Mouse (Mus musculus): ENCODE results near the gene Ptprc. TPM values are rescaled to one million over a fixed set of nuclear protein-coding genes. Genes with fewer than 3 reads are reported as not detected.

The Ptprc gene
- total and polyA plus RNA-seq, 3 experiments = 13.1 to 15.1 TPM; not detected in 1

GRCm38 (mm10) chr1:138040556-138040955, 135.0 kb downstream of the Ptprc start:
- peaks cover 0 to 2% of the 10 kb centered on the region in 2 experiments; a peak in 1 of 4 replicates for H3K27me3 ChIP-seq (ENCODE audit: control insufficient read depth in 1 of 2, insufficient read depth in 2 of 2, low read length in 2 of 2)
- no peaks in the 10 kb centered on the region for H3K4me1 ChIP-seq (ENCODE audit: control insufficient read depth in 1 of 2, insufficient read depth in 2 of 2, low read length in 2 of 2)
- H3K9ac ChIP-seq (ENCODE audit: control insufficient read depth, low read depth, low read length, poor library complexity, severe bottlenecking) = no peak overlapping the region
- TF ChIP-seq ZC3H11A (IDR thresholded peaks at IDR 0.05; ENCODE audit: low read depth, low read length) = no peak
- TF ChIP-seq KAT2A (conservative IDR thresholded peaks at IDR 0.05; ENCODE audit: low read depth, low read length) = no peak
- no peak for TF ChIP-seq POLR2AphosphoS5 (IDR thresholded peaks at IDR 0.05; ENCODE audit: borderline replicate concordance, low read depth, low read length)
- no peak for TF ChIP-seq CTCF (IDR thresholded peaks at IDR 0.05 in 2 of 3, conservative IDR thresholded peaks at IDR 0.05 in 1 of 3; ENCODE audit: control insufficient read depth in 1 of 3, insufficient read depth in 1 of 3, low read depth in 2 of 3, low read length in 3 of 3, poor library complexity in 1 of 3, severe bottlenecking in 1 of 3)
- TF ChIP-seq HCFC1 (IDR thresholded peaks at IDR 0.05; ENCODE audit: low read depth, low read length) = no peak
- no peak for TF ChIP-seq EP300 (IDR thresholded peaks at IDR 0.05; ENCODE audit: low read depth in 1 of 2, low read length in 2 of 2)
- no peak for TF ChIP-seq MAZ (IDR thresholded peaks at IDR 0.05; ENCODE audit: low read depth, low read length)
- no peak for TF ChIP-seq ZKSCAN1 (IDR thresholded peaks at IDR 0.05; ENCODE audit: low read depth, low read length)
- no peak for TF ChIP-seq SMC3 (IDR thresholded peaks at IDR 0.05; ENCODE audit: low read depth, low read length)
- no peak for TF ChIP-seq NRF1 (IDR thresholded peaks at IDR 0.05; ENCODE audit: insufficient read depth, low read depth, low read length, poor library complexity, severe bottlenecking)
- TF ChIP-seq MEF2A (IDR thresholded peaks at IDR 0.05; ENCODE audit: extremely low read depth, insufficient replicate concordance, low read depth, low read length, poor library complexity, severe bottlenecking) = no peak
- no peaks in the 10 kb centered on the region for H3K79me2 ChIP-seq (ENCODE audit: control insufficient read depth, insufficient read depth, low read length, poor library complexity)
- no peaks in the 10 kb centered on the region for H3K36me3 ChIP-seq (ENCODE audit: control insufficient read depth in 1 of 2, insufficient read depth in 2 of 2, low read length in 2 of 2)
- no peak overlapping the region for H3K27ac ChIP-seq (ENCODE audit: control insufficient read depth, low read depth, low read length)
- no peak for DNase-seq (ENCODE audit: low read depth, low spot score)
- H3K4me3 ChIP-seq (ENCODE audit: control insufficient read depth in 1 of 2, insufficient read depth in 1 of 2, low read depth in 2 of 2, low read length in 2 of 2) = no peak overlapping the region
- H3K9me3 ChIP-seq (replicated peaks; ENCODE audit: insufficient read depth, low read length) = no peaks in the 10 kb centered on the region

- no peak overlapping the region for H3K27ac ChIP-seq (ENCODE audit: control insufficient read depth, low read depth, low read length)
- TF ChIP-seq ZC3H11A (IDR thresholded peaks at IDR 0.05; ENCODE audit: low read depth, low read length) (no peak), TAL1 (IDR thresholded peaks at IDR 0.05; ENCODE audit: low read length) (no peak), NELFE (IDR thresholded peaks at IDR 0.05; ENCODE audit: low read depth, low read length) (no peak), CTCF (IDR thresholded peaks at IDR 0.05 in 2 of 3, conservative IDR thresholded peaks at IDR 0.05 in 1 of 3; ENCODE audit: control insufficient read depth in 1 of 3, insufficient read depth in 1 of 3, low read depth in 2 of 3, low read length in 3 of 3, poor library complexity in 1 of 3, severe bottlenecking in 1 of 3) (no peak), TCF12 (IDR thresholded peaks at IDR 0.05; ENCODE audit: low read depth, low read length) (no peak), UBTF (IDR thresholded peaks at IDR 0.05; ENCODE audit: borderline replicate concordance, insufficient read depth, low read depth, low read length) (no peak), MYC (IDR thresholded peaks at IDR 0.05; ENCODE audit: low read depth, low read length) (no peak), CHD2 (IDR thresholded peaks at IDR 0.05; ENCODE audit: low read length) (no peak), MAZ (IDR thresholded peaks at IDR 0.05; ENCODE audit: low read depth, low read length) (no peak), POLR2AphosphoS2 (IDR thresholded peaks at IDR 0.05; ENCODE audit: low read length) (no peak), KAT2A (conservative IDR thresholded peaks at IDR 0.05; ENCODE audit: low read depth, low read length) (no peak), ZMIZ1 (IDR thresholded peaks at IDR 0.05; ENCODE audit: low read depth, low read length) (no peak), JUND (IDR thresholded peaks at IDR 0.05; ENCODE audit: low read depth, low read length) (no peak)
- H3K4me1 ChIP-seq (ENCODE audit: control insufficient read depth in 1 of 2, insufficient read depth in 2 of 2, low read length in 2 of 2) = no peaks in the 10 kb centered on the region
- H3K4me3 ChIP-seq (ENCODE audit: control insufficient read depth in 1 of 2, insufficient read depth in 1 of 2, low read depth in 2 of 2, low read length in 2 of 2) = no peak overlapping the region
- no peaks in the 10 kb centered on the region for H3K79me2 ChIP-seq (ENCODE audit: control insufficient read depth, insufficient read depth, low read length, poor library complexity)
- H3K36me3 ChIP-seq (ENCODE audit: control insufficient read depth in 1 of 2, insufficient read depth in 2 of 2, low read length in 2 of 2) = no peaks in the 10 kb centered on the region
- peaks cover 0 to 2% of the 10 kb centered on the region in 2 experiments; a peak in 1 of 4 replicates for H3K27me3 ChIP-seq (ENCODE audit: control insufficient read depth in 1 of 2, insufficient read depth in 2 of 2, low read length in 2 of 2)
- DNase-seq (ENCODE audit: low read depth, low spot score) = peak; percentile 10
- no peaks in the 10 kb centered on the region for H3K9me3 ChIP-seq (replicated peaks; ENCODE audit: insufficient read depth, low read length)
- H3K9ac ChIP-seq (ENCODE audit: control insufficient read depth, low read depth, low read length, poor library complexity, severe bottlenecking) = no peak overlapping the region
Observed at GRCm38 (mm10) chr1:138039201-138039600, 136.3 kb downstream of the Ptprc start.

Measured in MEL (cell line).